Mouse (Mus musculus) natural killer cell, adult 2 months (primary cell): ENCODE measurements around the gene Gna13.
"Not testable (repeated sequence)": the region's sequence is repeated elsewhere in the genome, so short reads cannot be mapped to it uniquely, and the experiment has no call there.

Experiments
- DNase-seq, 2 experiments: peaks; one replicate each; pipeline ENCODE4 v3.0.0; 2022; ENCODE audit warnings: low spot score in 2 of 2

Gna13 gene

DNA sequence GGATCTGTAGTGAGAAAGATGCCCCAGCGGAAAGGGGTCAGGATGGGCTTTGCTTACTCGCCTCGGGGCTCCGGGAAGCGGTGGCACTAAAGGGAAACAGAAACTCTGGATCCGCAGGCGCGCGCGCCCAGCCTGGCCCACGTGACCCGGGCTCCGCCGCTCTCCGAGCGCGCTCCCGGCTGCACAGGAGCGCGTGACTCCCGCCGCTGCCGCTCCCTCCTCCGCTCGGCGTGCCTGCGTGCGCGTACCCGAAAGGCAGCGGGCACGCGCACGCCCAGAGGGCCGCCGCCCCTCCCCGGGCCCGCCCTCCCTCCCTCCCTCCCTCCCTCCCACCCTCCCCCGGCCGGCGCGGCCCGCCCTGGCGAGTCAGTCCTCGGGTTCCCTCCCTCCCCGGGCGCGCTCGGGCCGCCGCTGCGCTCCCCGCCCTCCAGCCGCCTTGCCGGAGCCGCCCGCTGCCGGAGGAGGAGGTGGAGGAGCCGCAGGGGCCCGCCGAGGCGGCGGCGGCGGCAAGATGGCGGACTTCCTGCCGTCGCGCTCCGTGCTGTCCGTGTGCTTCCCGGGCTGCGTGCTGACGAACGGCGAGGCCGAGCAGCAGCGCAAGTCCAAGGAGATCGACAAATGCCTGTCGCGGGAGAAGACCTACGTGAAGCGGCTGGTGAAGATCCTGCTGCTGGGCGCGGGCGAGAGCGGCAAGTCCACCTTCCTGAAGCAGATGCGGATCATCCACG lies at the start of gene Gna13:
TSS of gene Gna13 (plus strand) at position 369 of the 728 bp plus-strand sequence.
- peak; percentile 83 to 90 for DNase-seq

DNA sequence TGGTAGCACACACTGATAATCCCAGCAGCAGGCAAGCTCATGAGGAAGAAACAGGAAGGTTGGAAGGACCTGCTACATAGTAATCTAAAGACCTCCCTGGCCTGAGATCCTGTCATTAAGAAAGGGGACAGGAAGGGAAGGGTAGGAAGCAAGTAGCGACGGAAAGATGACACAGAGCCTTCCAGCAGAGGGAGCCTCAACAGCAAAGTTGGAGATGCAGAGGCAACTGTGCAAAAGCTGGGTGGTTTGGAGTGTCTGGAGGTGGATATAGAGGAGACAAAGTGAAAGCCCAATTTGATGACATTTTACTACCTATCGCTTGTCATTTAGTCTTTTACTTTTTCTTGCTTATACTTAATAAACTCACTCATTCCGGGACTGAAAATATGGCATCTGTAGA lies 45.7 kb upstream of the Gna13 start:
- DNase-seq: peak in 1 of 2 experiments; percentile 43

DNA sequence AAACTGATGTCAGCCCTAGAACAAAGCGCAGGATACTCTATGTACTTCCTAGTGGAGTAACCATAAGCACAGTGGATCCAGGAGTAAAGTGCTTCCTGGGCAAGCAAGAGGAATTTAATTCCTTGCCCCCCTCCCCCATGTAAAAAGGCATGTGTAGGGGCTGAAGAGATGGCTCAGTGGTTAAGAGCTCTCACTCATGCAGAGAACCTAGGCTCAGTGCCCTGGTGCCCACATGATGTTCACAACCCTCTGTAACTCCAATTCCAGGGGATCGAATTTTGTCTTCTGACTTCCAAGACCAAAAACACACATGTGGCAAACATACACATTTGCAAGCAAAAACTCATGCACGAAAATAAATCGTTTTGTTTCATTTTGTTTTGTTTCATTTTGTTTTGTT lies 43.2 kb upstream of the Gna13 start:
- no peak for DNase-seq

DNA sequence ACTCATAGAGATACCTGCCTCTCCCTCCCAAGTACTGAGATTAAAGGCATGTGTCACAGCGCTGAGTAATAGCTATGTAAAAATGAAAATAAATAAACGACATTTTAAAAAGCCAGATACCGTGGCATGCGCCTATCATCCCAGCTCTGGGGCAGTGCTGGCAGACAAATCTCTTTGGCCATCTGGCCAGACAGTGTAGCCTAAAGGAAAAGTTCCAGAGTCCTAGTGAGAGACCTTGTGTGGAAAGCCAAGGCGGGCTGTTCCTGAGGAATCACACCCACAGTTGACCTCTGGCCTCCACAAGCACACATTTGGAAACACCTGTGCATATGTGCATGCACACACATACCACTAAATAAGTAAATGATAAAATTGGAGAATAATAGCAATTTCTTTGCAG lies 42.7 kb upstream of the Gna13 start:
- DNase-seq: no peak

DNA sequence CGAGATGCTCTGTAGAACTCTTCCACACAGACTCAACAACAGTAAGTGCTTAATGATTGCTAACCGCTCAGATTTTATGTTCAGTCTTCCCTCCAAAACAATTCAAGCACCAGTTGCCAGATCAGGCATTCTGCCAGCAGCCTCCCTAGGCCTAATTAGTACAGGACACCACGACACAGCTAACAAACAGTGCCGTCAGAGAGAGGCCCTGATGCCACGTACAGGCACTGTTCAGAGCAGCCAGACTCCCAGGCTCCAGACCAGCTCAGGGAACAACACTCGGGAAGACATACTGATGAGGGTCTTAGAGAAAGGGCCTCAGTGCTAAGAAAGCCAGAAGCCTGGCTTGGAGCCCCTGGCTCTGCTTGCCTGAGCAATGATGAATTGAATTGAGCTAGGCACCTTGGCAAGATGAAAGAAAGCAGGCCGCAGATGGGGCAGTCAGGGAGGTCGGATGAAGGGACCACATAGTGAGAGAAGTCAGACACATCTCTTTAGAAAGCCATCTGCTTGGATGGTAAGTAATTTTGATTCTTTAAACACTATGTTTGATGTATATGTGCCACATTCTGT lies 42.2 kb upstream of the Gna13 start:
- DNase-seq: no peak

DNA sequence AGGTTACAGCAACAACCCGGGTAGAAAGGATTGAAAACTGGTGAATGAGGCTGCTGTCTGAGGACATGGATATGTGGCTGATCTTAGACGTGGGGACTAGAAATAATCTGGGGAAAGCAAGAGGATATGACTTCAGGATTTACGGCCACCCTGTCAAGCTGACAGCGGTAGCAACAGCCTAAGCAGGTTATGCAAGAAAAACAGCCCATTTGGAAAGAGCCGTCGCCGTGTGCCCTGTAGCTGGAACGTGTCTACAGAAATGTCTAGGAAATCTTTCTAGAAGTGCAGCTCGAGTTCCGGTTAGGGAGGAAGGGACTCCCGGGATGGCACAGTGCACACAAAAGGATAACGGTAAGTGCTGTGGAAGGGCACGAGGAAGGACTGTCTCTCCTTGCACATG lies 36.4 kb upstream of the Gna13 start:
- DNase-seq: no peak

DNA sequence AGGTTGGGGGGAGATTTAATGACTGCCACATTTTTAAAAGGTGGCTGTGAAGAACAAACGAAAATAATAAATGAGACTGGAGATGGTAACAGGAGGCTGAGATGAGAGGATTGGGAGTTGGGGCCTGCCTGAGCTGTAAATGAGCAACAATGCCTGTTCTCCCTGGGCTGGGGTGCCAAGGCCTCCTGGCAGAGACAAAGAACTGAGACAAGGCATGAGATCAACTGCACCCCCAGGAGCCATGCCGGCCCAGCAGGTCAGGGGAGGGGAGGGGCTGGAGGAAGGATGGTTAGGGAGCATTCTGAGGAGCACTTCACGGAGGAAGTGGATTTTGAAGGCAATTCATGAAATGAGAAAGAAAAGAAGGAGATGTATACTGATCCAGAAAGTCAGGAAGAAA lies 35.2 kb upstream of the Gna13 start:
- no peak for DNase-seq

DNA sequence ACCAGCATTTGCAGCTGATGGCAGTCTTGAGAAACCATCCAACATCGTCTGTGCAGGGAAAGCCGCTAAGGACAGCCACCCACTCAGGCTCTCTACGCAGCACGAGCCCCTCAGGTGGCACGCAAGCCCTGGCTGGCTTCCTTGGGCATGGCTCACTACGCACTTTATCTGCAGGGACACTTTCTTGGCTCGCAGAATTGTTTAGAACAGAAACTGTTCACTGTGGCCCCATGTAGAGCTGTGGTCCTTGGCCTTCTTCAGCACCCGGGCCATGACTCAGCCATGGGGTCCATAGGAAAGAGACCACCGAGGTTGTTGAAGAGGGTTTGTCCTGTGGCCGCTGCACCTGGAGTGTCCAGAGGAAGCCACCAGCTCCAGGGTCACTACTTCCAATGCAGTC lies 34.7 kb upstream of the Gna13 start:
- DNase-seq: no peak

DNA sequence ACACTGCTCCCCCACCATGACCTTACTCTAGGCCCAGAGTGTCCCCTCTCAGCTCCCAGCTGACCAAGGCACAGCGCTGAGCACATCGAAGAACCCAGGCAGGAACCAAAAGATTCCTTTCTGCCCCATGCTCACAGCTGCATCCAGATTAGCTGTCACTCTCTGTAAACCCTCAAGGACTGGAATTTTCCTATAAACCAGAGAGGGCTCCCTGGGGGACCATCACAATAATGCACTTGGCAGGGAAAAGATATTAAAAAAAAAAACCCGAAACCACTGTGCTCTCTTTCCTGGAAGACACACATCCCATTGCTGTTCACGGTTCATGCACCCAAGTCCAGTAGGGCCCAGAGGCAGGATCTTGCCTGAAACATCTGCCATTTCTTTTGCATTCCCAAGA lies 33.3 kb upstream of the Gna13 start:
- DNase-seq: no peak

DNA sequence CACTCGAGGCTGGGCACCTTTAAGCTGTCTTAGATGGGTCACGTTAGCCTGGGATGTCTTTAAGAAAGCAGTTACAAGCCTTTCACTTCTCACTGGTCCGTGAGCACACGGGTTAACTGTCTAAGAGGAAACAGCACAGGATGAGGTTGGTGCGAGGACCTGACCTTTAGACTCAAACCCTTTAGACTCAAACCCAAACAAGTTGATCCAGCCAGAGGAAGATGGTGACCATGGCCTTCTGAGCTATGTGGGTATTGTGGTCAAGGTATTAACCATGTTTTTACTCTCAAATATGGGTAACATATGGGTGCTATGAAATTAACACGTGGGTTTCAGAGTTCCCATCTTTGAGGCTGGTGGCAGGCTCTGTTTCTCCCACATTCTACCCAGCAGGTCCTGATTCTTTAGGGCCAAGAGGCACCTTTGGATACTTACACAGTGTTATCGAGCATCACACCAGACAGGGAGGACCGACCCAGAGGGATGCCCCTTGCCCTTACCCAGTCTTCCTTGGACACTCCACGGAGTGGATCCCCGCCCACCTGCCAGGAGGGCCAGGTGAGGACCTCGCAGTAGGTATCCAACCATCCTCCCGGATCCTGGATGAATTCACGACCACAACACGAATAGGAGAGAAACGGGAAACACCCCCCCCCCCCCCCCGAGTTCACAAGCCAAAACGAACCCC lies 31.8 kb upstream of the Gna13 start:
- peak; percentile 28 to 53 for DNase-seq

DNA sequence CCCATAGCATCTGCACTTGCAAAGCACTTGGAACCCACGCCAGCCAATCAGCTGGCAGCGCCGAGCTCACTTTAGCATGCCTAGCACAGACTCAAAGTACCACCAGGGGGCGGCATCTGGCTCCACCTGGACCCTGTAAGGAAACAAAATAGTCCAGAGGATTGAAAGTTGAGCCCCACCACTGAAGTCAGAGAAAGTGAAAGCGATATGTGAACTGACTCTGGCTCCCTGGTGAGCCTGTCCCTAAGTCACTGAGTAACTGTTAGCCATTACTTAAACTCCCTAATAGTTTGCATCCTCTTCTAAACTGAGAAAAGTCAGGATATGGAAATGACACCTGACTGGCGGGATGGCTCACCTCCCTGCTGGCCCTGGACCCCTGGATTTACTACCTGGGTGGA lies 31.2 kb upstream of the Gna13 start:
- peak; percentile 90 to 93 for DNase-seq

DNA sequence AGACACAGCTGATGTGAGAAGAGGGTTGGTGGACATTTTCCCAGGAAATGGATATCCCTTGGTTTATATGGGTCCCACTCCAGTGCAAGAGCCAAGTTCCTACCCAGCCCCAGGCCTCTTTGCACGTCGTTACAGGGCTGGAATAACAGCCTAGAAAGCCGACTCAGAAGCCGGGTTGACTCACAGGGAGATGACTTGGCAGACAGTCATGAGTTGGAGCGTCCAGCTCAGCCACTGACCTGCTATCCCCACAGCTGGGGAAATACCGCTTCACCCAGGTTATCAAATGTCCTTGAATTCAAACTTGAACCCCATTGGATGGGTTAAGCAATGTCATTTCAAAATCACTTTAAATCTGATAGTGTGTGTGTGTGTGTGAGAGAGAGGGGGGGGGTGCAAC lies 29.9 kb upstream of the Gna13 start:
- no peak for DNase-seq

DNA sequence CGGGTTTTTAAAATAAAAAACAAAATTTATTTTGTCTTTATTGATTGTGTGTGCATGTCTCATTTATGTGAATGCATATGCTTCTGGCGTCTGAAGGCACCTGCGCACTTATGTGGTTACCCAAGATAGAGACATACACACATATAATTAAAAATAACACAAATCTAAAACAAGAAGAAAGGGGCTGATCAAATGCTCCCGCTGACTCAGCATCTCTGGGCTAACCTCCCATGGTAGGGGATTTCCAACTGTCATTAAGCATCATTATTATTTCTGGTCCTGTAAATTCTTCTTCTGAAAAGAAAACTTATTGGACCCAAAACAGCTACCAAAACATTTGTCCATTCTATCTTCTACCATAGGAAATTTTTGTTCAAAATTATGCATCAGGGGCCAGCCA lies 27.9 kb upstream of the Gna13 start:
- no peak for DNase-seq

DNA sequence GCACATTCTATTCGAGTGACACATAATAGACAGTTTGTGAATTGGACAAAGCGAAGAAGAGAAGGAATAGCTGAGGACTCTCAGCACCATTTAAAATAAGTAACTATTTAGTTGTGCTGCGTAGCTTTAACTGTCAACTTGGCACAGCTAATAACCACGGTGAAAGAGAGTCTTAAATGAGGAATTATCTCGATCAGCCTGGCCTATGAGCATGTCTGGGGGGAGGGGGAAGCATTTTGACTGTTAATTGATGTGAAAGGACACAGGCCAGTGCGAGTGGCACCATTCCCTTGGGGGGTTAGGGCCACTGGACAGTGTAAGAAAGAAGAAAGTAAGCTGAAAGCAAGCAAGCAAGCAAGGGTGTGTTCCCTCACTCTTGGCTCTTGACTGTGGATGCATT lies 26.7 kb upstream of the Gna13 start:
- DNase-seq: no peak

DNA sequence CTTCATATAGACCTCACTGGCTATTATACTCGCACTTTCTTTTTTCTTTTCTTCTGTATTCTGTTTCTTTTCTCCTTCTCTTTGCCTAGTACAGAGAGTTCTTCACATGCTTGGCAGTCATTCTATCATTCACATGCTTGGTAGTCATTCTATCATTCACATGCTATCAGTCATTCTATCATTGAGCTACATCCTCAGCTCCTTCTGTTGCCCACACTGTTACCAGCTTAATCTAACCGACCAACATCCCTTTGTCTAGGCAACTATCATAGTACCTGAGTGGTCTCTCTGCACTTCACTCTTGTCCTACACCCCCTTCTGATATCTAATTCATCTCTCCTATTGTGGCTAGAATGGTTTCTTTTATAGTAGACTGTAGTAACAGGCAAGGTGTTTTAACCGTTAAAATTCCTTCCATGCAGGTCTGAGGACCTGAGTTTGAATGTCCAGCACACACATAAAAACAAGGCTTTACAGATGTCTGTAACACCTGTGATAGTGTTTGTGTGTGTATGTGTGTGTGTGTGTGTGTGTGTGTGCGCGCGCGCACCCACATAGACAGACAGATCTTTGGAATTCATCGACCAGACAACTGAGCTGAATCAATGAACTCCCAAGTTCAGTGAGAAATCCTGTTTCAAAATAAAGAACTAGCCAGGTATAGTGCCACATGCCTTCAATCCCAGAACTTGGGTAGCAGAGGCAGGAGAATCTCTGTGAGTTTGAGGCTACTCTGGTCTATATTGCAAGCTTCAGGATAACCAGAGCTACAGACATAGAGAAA lies 23.3 kb upstream of the Gna13 start:
- no peak for DNase-seq

DNA sequence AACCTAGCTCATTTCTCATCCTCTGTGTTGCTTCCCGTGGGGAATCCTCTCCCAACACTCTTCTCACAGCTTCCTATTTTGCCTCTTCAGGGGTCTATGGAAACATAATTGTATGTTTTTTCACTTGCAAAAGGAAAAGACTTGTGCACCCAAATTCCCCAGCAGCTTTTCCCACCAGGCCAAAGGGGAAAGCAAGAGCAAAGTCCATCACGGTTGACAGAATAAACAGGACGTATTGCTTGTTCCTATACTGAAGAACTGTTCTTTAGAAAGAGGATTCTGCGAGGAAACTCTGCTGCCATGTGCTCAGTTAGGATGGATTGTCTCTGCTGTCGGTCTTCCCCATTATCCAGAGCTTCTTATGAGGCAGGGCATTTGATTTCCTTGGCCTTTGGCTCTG lies 22.1 kb upstream of the Gna13 start:
- DNase-seq: no peak

DNA sequence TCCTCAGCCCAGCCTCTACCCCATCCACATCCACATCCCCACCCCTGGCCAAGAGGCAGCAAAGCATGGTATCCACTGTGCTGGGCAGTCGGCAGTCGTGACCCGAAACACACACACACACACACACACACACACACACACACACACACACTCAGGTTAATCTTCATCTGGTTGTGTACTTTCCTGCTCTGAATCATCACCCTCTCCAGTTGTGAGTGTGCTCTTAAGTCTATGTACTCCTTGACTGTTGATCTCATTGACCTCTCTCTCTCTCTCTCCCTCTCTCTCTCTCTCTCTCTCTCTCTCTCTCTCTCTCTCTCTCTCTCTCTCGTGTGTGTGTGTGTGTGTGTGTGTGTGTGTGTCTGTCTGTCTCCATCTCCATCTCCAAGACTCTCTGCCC lies 20.0 kb upstream of the Gna13 start:
- DNase-seq: not testable (repeated sequence)

DNA sequence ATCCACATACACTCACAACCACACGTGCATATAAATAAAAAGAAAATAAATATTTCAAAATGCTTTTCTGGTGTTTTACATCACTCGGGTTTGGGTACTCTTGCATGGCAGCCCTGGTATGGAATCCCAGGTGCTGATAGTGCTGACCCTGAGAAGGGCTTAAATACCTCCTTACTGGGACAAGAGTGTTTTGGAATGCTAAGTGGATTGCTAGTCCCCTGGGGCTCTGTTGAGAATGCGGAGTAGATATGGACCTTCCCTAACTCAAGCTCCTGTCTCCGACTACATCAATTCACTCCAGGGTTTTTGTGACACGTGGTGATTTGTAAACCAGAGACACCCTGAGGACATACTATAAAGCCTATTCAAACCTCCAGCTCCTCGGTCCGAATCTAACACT lies 19.1 kb upstream of the Gna13 start:
- DNase-seq: no peak

DNA sequence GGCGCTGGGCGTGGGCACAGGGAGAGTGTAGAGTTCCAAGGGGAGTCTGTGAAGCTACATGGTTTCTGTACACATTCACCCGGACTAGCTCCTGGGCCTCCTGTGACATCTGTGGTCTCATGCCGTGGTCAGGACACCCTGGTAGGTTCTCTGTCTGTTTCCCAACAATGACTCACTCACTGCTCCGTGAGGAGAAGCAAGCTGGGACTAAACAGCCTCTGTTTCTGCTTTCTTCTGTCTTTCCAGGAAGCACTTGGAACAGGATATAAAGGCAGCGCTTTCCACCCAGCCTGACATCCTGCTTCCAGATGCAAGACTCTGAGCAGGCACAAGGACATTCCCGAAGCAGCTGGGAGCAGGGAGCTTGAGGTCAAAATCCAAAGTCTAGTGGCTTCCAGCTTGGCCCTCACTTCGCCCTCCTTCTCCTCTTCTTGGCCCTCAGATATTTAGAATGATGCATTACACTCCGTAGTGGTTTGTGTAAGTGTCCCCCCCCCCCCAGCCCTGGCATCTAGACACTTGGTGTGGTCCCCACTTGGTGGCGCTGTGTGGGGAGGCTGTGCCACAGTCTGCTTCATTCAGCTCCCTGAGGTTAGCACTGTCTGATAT lies 18.5 kb upstream of the Gna13 start:
- DNase-seq: no peak

DNA sequence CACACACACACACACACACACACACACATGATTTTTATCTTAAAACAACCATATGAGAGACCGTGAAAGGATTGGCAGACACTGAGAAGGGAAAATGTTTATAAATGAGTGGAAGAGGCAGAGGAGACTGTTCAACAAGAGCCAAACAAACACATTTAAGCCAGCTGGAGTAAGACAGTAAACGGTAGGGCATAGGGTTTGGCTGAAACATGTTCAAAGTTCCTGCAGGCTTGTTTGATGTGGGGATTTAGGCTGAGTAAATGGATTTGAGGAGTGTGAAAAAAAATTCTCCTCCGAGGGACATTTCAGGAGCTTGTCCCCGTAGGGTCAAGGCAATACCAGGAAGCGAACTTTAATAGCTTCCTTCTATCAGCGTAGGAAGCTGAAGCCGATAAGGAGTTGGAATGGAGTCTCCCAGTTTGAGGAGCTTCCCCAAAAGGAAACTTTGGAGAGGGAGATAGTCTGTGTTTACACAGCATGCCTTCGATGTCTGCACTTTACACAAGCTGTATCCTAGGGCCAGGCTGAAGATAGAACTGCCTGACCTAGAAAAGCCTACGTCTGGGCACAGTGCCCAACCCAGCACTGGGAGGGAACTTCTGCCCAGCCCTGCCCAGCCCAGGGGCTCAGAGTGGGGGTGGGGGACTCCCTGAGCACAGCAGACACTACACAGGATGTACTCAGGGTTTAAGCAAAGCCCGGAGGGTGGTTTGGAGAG lies 15.2 kb upstream of the Gna13 start:
- DNase-seq: peak; percentile 42 to 47

DNA sequence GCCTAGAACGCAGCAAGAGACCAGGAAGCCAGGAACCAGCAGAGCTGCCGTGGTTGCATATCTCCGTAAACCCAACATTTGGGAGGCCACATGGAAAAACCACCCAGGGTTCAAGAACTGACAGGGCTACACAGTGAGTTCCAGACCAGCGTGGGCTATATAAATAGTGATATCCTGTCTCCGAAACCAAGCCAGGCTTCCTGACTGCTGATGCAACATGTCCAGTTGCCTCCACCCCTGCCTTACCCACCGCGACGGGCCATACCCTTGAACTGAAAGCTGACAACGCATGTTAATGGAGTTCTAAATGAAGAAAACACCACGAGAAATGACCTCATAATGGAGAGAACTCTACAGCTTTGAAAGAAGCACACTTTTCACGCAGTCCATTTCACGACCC lies 14.2 kb upstream of the Gna13 start:
- no peak for DNase-seq
